Mouse (Mus musculus): ENCODE measurements around the gene 4930558K02Rik. TPM values are rescaled to one million over a fixed set of nuclear protein-coding genes. Genes with fewer than 3 reads are reported as not detected.
A peak's percentile ranks its signal among the peaks of the same experiment; 100 is the strongest.

The 4930558K02Rik gene
- polyA plus RNA-seq, 1 experiment from 2014 or later, result not detected

- Histone ChIP-seq H3K9me3 (ENCODE audit: control insufficient read depth, low read length) (no peaks in the 10 kb centered on the region), H3K9ac (ENCODE audit: low read length) (no peak overlapping the region), H3K27ac (ENCODE audit: low read depth, low read length) (no peak overlapping the region), H3K27me3 (ENCODE audit: control insufficient read depth, insufficient read depth, low read length) (no peaks in the 10 kb centered on the region; the same call in 1 of the 2 replicates), H3K4me1 (ENCODE audit: control insufficient read depth, insufficient read depth, low read length) (no peaks in the 10 kb centered on the region), H3K36me3 (ENCODE audit: control insufficient read depth, insufficient read depth, low read length) (no peaks in the 10 kb centered on the region), H3K4me3 (ENCODE audit: low read depth, low read length) (no peak overlapping the region), H3K4me2 (no peak overlapping the region)
- WGBS, result 85% methylated on average over 9 of the region's 9 CpGs
- ATAC-seq (ENCODE audit: low FRiP score) (no peak), DNase-seq (ENCODE audit: low spot score, missing footprints) (peak; percentile 17)
These were observed 1.3 kb upstream of the 4930558K02Rik start for GRCm38 (mm10) chr1:161980626-161981298.

DNA sequence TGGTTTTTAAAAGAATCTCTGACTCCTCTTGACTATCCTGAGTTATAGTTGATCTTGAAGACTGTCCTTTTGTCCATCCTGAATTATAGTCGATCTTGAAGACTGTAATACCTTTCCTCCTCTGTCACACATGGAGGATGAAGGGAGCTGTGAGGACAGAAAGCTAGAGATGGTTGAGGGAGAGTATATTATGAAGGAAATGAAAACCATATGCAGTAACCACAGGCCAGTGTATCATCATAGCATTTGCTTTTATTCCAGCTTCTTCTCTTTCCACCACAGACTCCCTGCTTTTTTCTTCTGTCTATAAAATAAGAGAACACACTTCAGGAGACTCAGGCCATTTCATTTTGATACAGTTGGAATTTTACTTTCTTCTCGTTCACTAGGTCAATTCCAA is 610 bp upstream of the 4930558K02Rik start:
- DNase-seq (ENCODE audit: low spot score, missing footprints) (peak; percentile 77), ATAC-seq (ENCODE audit: low FRiP score) (no peak)
- Histone ChIP-seq H3K4me3 (ENCODE audit: low read depth, low read length) (no peak overlapping the region), H3K27ac (ENCODE audit: low read depth, low read length) (no peak overlapping the region), H3K4me1 (ENCODE audit: control insufficient read depth, insufficient read depth, low read length) (no peaks in the 10 kb centered on the region), H3K36me3 (ENCODE audit: control insufficient read depth, insufficient read depth, low read length) (no peaks in the 10 kb centered on the region), H3K9me3 (ENCODE audit: control insufficient read depth, low read length) (no peaks in the 10 kb centered on the region), H3K4me2 (no peak overlapping the region), H3K27me3 (ENCODE audit: control insufficient read depth, insufficient read depth, low read length) (no peaks in the 10 kb centered on the region; the same call in 1 of the 2 replicates), H3K9ac (ENCODE audit: low read length) (no peak overlapping the region)
- 78% methylated on average over 2 of the region's 2 CpGs for WGBS

DNA sequence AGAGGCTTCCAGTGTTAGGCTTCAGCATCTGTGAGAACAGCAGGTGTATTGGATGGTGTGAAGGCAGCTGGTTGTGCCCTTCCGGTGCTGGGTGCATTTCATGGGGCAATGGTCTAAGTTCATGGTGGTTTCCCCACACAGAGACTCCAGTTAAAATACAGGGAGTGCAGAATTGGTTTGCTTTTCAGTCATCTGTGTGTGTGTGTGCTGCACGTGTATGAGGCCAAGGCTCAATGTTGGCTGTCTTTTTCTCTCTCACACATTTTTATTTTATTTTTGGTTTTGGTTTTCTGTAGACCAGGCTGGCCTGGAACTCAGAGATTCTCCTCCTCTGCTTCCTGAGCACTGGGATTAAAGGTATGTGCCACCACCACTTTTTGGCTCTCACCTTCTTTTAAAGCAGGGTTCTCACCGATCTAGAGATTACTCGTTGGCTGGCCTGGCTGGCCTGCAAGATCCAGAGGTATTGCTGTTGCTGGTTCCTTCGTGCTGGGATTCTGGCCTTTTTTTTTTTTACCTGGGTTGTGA is 1.2 kb downstream of the 4930558K02Rik start:
- Histone ChIP-seq H3K27ac (ENCODE audit: low read depth, low read length) (no peak overlapping the region), H3K27me3 (ENCODE audit: control insufficient read depth, insufficient read depth, low read length) (no peaks in the 10 kb centered on the region; the same call in 1 of the 2 replicates), H3K4me1 (ENCODE audit: control insufficient read depth, insufficient read depth, low read length) (no peaks in the 10 kb centered on the region), H3K36me3 (ENCODE audit: control insufficient read depth, insufficient read depth, low read length) (no peaks in the 10 kb centered on the region), H3K9ac (ENCODE audit: low read length) (no peak overlapping the region), H3K4me3 (ENCODE audit: low read depth, low read length) (no peak overlapping the region), H3K4me2 (no peak overlapping the region), H3K9me3 (ENCODE audit: control insufficient read depth, low read length) (no peaks in the 10 kb centered on the region)
- ATAC-seq (ENCODE audit: low FRiP score) (no peak), DNase-seq (ENCODE audit: low spot score, missing footprints) (peak; percentile 73)
- 90% methylated on average over 5 of the region's 5 CpGs for WGBS

GRCm38 (mm10) chr1:161977331-161977730 is 2.1 kb downstream of the 4930558K02Rik start:
- ATAC-seq (ENCODE audit: low FRiP score), result no peak
- 78% methylated on average over 4 of the region's 4 CpGs for WGBS

DNA sequence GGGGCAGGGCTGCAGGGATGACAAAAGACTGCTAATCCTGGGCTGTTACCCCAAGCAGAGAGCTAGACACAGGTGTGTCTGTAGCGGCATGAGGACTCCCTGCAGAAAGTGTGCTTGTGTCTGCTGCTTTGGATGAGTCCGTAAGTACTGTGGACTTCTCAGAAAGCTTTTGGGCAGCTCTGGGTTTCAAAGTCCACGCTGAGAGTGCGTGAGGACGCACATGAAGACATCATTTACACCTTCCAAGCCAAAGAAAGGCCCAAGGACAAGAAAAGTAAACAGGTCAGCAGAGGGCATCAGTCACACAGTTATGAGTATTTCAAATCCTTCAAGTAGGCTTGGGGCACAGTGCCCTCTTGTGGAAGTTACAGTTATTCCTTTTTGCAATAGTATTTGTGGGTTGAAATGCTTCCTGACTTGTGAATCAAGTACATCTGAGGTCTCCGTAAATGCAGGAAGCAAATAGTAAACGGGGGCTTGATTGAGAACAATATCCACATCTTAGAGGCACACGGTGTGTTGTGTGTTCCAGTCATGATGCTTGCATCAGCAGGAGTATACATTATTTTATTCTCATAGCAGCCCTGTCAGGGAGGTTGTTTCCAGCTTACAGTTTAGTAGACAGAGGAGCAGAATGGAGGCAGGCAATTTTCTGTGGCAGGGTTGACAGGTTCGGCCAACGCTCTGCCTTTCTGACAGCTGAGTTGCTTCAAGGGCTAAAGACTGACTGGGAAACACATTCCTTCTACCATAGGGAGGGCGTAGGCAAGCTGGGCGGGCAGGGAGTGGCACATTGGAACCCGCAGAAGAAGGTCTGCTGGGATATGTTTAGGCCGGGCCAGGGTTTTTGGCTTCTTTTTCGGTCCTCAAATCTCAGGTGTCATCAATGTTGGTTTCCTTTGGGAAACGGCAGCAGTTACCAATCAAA is 2.9 kb downstream of the 4930558K02Rik start:
- DNase-seq (ENCODE audit: low spot score, missing footprints) (peak; percentile 94), ATAC-seq (ENCODE audit: low FRiP score) (peak; percentile 80)
- WGBS, result 52% methylated on average over 16 of the region's 16 CpGs
- Histone ChIP-seq H3K9ac (ENCODE audit: low read length) (no peak overlapping the region), H3K27me3 (ENCODE audit: control insufficient read depth, insufficient read depth, low read length) (no peaks in the 10 kb centered on the region; the same call in 1 of the 2 replicates), H3K9me3 (ENCODE audit: control insufficient read depth, low read length) (no peaks in the 10 kb centered on the region), H3K4me1 (ENCODE audit: control insufficient read depth, insufficient read depth, low read length) (no peaks in the 10 kb centered on the region), H3K36me3 (ENCODE audit: control insufficient read depth, insufficient read depth, low read length) (no peaks in the 10 kb centered on the region), H3K27ac (ENCODE audit: low read depth, low read length) (no peak overlapping the region), H3K4me3 (ENCODE audit: low read depth, low read length) (no peak overlapping the region), H3K4me2 (no peak overlapping the region)

More at GRCm38 (mm10) chr1:161977331-161977730, 2.1 kb downstream of the 4930558K02Rik start:
- no peaks in the 10 kb centered on the region for H3K9me3 ChIP-seq (ENCODE audit: control insufficient read depth, low read length)
- H3K27ac ChIP-seq (ENCODE audit: low read depth, low read length), result no peak overlapping the region
- H3K27me3 ChIP-seq (ENCODE audit: control insufficient read depth, insufficient read depth, low read length), result no peaks in the 10 kb centered on the region; the same call in 1 of the 2 replicates
- no peak overlapping the region for H3K4me3 ChIP-seq (ENCODE audit: low read depth, low read length)
- H3K36me3 ChIP-seq (ENCODE audit: control insufficient read depth, insufficient read depth, low read length), result no peaks in the 10 kb centered on the region
- peak; percentile 44 for DNase-seq (ENCODE audit: low spot score, missing footprints)
- H3K9ac ChIP-seq (ENCODE audit: low read length), result no peak overlapping the region
- no peaks in the 10 kb centered on the region for H3K4me1 ChIP-seq (ENCODE audit: control insufficient read depth, insufficient read depth, low read length)
- H3K4me2 ChIP-seq, result no peak overlapping the region

GRCm38 (mm10) chr1:161972233-161972632 is 7.2 kb downstream of the 4930558K02Rik start:
- peaks cover 6% of the 10 kb centered on the region; the same call in 1 of the 2 replicates for H3K4me1 ChIP-seq (ENCODE audit: control insufficient read depth, insufficient read depth, low read length)
- H3K4me2 ChIP-seq, result no peak overlapping the region
- H3K9ac ChIP-seq (ENCODE audit: low read length), result no peak overlapping the region
- WGBS, result 94% methylated on average over 8 of the region's 8 CpGs
- H3K27ac ChIP-seq (ENCODE audit: low read depth, low read length), result no peak overlapping the region
- H3K9me3 ChIP-seq (ENCODE audit: control insufficient read depth, low read length), result no peaks in the 10 kb centered on the region
- H3K36me3 ChIP-seq (ENCODE audit: control insufficient read depth, insufficient read depth, low read length), result no peaks in the 10 kb centered on the region
- H3K27me3 ChIP-seq (ENCODE audit: control insufficient read depth, insufficient read depth, low read length), result no peaks in the 10 kb centered on the region
- H3K4me3 ChIP-seq (ENCODE audit: low read depth, low read length), result no peak overlapping the region
- DNase-seq (ENCODE audit: low spot score, missing footprints) (no peak), ATAC-seq (ENCODE audit: low FRiP score) (no peak)

GRCm38 (mm10) chr1:161970874-161971273 is 8.6 kb downstream of the 4930558K02Rik start:
- Histone ChIP-seq H3K36me3 (ENCODE audit: control insufficient read depth, insufficient read depth, low read length) (no peaks in the 10 kb centered on the region), H3K4me2 (no peak overlapping the region), H3K27me3 (ENCODE audit: control insufficient read depth, insufficient read depth, low read length) (no peaks in the 10 kb centered on the region), H3K4me3 (ENCODE audit: low read depth, low read length) (no peak overlapping the region), H3K4me1 (ENCODE audit: control insufficient read depth, insufficient read depth, low read length) (peaks cover 6% of the 10 kb centered on the region; the same call in 1 of the 2 replicates), H3K9me3 (ENCODE audit: control insufficient read depth, low read length) (no peaks in the 10 kb centered on the region), H3K9ac (ENCODE audit: low read length) (no peak overlapping the region), H3K27ac (ENCODE audit: low read depth, low read length) (no peak overlapping the region)
- DNase-seq (ENCODE audit: low spot score, missing footprints) (no peak), ATAC-seq (ENCODE audit: low FRiP score) (no peak)
- WGBS, result 95% methylated on average over 9 of the region's 9 CpGs

DNA sequence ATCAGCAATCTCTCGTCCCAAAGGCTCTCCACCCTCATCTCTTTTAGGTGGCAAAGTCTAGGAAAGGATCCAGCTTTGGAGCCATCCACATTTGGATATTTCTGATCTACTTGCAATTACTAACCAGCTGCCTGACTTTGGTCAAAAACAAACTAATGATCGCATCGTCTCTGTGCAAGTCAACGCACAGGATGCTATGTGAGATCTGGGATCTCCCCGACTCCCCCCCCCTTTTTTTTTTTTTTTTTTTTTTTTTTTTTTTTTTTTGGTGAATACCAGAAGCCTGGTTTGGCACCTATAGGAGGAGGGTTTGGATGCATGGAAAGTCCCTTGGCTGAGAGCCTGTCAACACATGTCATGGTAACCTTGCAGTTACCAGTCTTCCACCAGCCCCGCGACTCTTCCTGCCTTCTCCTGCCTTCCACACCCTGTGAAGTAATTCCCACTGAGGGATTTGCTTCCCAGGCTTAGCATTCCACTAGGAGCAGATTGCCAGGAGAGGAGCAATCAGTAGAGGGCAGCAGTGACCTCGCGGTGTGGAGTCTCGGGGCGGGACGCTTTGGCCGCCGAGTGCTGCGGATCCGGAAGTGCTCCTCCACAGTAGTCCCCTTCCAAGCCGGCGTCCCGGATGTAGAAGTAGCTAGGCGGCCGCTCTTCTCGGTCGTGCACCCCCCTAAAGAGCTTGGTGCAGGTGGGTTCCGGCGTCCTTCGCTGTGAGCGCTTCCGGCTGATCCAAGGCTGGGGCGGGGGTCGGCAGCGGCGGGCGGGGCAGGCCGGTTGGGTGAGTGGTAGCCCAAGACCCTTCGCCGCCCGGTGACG is 10.6 kb downstream of the 4930558K02Rik start, which contains the start of gene Pigc:
TSS of gene Pigc (plus strand) at position 598 of the 819 bp plus-strand sequence.
- Histone ChIP-seq H3K9ac (ENCODE audit: low read length) (peak within 1 kb of the TSS; percentile 82), H3K27ac (ENCODE audit: low read depth, low read length) (peak within 1 kb of the TSS; percentile 44), H3K27me3 (ENCODE audit: control insufficient read depth, insufficient read depth, low read length) (no peaks in the 10 kb centered on the region), H3K36me3 (ENCODE audit: control insufficient read depth, insufficient read depth, low read length) (no peaks in the 10 kb centered on the region), H3K9me3 (ENCODE audit: control insufficient read depth, low read length) (no peaks in the 10 kb centered on the region), H3K4me3 (ENCODE audit: low read depth, low read length) (peak within 1 kb of the TSS; percentile 62), H3K4me1 (ENCODE audit: control insufficient read depth, insufficient read depth, low read length) (peaks cover 6% of the 10 kb centered on the region; the same call in 1 of the 2 replicates), H3K4me2 (peak within 1 kb of the TSS; percentile 45)
- peak; percentile 97 for DNase-seq (ENCODE audit: low spot score, missing footprints)
- 5% methylated on average over 38 of the region's 38 CpGs for WGBS
- ATAC-seq (ENCODE audit: low FRiP score), result peak; percentile 99
